Mouse (Mus musculus) embryonic facial prominence, embryonic 13.5 days (tissue): Measurements from ENCODE around the gene Usp47. TPM values are rescaled to one million over a fixed set of nuclear protein-coding genes. Genes with fewer than 3 reads are reported as not detected.
"Not testable (repeated sequence)": the region's sequence is repeated elsewhere in the genome, so short reads cannot be mapped to it uniquely, and the experiment has no call there.

Experiments used
- ATAC-seq: fragments of 200-750 bp; cut with Nextera tagmentation; 2 replicates; pipeline ENCODE4 v1.8.0; 2017; ENCODE audit warnings: low read depth; ENCODE audit not compliant: insufficient number of reproducible peaks, insufficient read depth, low FRiP score, low TSS enrichment
- H3K27ac ChIP-seq: fragments of 300-500 bp; sonication (generic); 2 replicates; pipeline ENCODE4 v1.5.1; 2015; ENCODE audit warnings: moderate library complexity, mild to moderate bottlenecking, inconsistent platforms
- H3K27me3 ChIP-seq: fragments of 300-500 bp; sonication (generic); 2 replicates; pipeline ENCODE4 v1.6.1; 2015; ENCODE audit warnings: mild to moderate bottlenecking, inconsistent platforms
- H3K36me3 ChIP-seq: fragments of 300-500 bp; sonication (generic); 2 replicates; pipeline ENCODE4 v1.6.1; 2015; ENCODE audit warnings: mild to moderate bottlenecking, inconsistent platforms
- H3K4me1 ChIP-seq: fragments of 300-500 bp; sonication (generic); 2 replicates; pipeline ENCODE4 v1.6.1; 2015; ENCODE audit warnings: inconsistent platforms
- H3K4me2 ChIP-seq: fragments of 300-500 bp; sonication (generic); 2 replicates; pipeline ENCODE4 v1.6.1; 2015; ENCODE audit warnings: moderate library complexity, mild to moderate bottlenecking, inconsistent platforms
- H3K4me3 ChIP-seq: fragments of 300-500 bp; sonication (generic); 2 replicates; pipeline ENCODE4 v1.5.1; 2015; ENCODE audit warnings: mild to moderate bottlenecking, inconsistent platforms
- H3K9ac ChIP-seq: fragments of 300-500 bp; sonication (generic); 2 replicates; pipeline ENCODE4 v1.6.1; 2015; ENCODE audit warnings: mild to moderate bottlenecking, inconsistent platforms
- H3K9me3 ChIP-seq: fragments of 300-500 bp; sonication (generic); 2 replicates; pipeline ENCODE4 v1.6.1; 2016; ENCODE audit warnings: inconsistent platforms
- WGBS: fragments of 180-500 bp; shearing (Covaris S2); methylation state at CpG from one replicate; pipeline ENCODE4 v1.1.7; 2015; ENCODE audit warnings: mixed read lengths; 5-methylcytosine and 5-hydroxymethylcytosine counted together
- polyA plus RNA-seq: library from polyadenylated mRNA; unstranded; fragments of >200 nt; fragmentation: Nextera tagmentation; extraction: Ambion mirVana; gene quantifications from 2 replicates; pipeline ENCODE4 v1.2.1, GENCODE M21; 2015

The Usp47 gene
- polyA plus RNA-seq, 1 experiment from 2014 or later: 69.5 TPM

DNA sequence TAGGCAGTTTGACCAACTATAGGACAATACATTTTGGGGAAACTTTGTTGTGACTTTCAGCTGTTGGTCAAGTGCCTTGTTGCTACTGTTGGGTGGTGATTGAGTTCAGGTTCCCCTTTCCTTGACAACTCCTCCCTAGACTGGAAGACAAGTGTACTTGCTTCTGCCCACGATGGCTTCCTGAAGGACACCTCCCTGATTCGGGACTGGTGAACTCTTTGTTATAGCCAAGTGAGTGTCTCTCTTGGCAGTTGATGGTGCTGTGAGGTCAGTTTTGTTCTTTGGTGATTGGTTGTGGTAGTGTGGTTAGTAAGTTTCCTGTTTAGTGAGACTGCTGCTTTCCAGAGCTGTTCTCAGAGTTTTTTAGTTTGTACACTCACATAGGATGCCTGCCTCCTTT is 19.5 kb downstream of the Usp47 start:
- 83% methylated on average over 2 of the region's 2 CpGs for WGBS
- ATAC-seq: no peak
- peaks cover 6% of the 10 kb centered on the region; the same call in 1 of the 2 replicates for H3K4me1 ChIP-seq
- H3K9ac ChIP-seq: no peak overlapping the region
- no peak overlapping the region for H3K27ac ChIP-seq
- no peak overlapping the region for H3K4me3 ChIP-seq
- no peaks in the 10 kb centered on the region for H3K27me3 ChIP-seq
- no peak overlapping the region for H3K4me2 ChIP-seq
- H3K36me3 ChIP-seq: no peaks in the 10 kb centered on the region
- no peaks in the 10 kb centered on the region for H3K9me3 ChIP-seq

- ATAC-seq: no peak
- Histone ChIP-seq H3K9me3 (no peaks in the 10 kb centered on the region), H3K4me3 (no peak overlapping the region), H3K27ac (no peak overlapping the region), H3K4me1 (peaks cover 6% of the 10 kb centered on the region; the same call in 1 of the 2 replicates), H3K9ac (no peak overlapping the region), H3K4me2 (no peak overlapping the region), H3K27me3 (no peaks in the 10 kb centered on the region), H3K36me3 (no peaks in the 10 kb centered on the region; the same call in 1 of the 2 replicates)
- WGBS: 91% methylated on average over 1 of the region's 1 CpGs
Measured at GRCm38 (mm10) chr7:112045249-112045648, 21.9 kb downstream of the Usp47 start.

- Histone ChIP-seq H3K9me3 (no peaks in the 10 kb centered on the region), H3K27ac (no peak overlapping the region), H3K9ac (no peak overlapping the region), H3K4me2 (no peak overlapping the region), H3K4me1 (peaks cover 6% of the 10 kb centered on the region; the same call in 1 of the 2 replicates), H3K4me3 (no peak overlapping the region), H3K27me3 (no peaks in the 10 kb centered on the region), H3K36me3 (no peaks in the 10 kb centered on the region; the same call in 1 of the 2 replicates)
- 64% methylated on average over 3 of the region's 3 CpGs for WGBS
- no peak for ATAC-seq
Measured at GRCm38 (mm10) chr7:112045794-112046388, 22.6 kb downstream of the Usp47 start.

DNA sequence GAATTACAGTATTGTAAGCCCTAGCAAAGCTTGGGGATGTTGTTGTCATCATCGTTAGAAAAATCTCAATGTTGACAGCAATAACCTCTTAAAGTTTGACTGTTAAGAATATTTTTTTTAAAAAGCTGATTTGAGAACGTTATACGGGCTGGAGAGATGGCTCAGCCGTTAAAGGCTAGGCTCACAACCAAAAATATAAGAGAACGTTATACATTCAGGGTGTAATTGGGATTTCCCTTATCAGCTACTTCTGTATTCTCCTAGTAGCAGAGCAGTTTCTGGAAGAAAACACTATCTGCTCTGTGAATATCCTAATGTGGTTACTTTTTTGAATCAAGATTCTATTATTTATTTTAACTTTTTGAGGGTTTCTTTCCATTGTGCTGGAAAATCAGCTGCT is 25.3 kb downstream of the Usp47 start:
- Histone ChIP-seq H3K36me3 (peaks cover under 1% of the 10 kb centered on the region), H3K4me3 (no peak overlapping the region), H3K4me1 (peaks cover 6% of the 10 kb centered on the region; the same call in 1 of the 2 replicates), H3K27ac (no peak overlapping the region), H3K27me3 (no peaks in the 10 kb centered on the region), H3K9ac (no peak overlapping the region), H3K4me2 (no peak overlapping the region), H3K9me3 (no peaks in the 10 kb centered on the region)
- WGBS: 94% methylated on average over 5 of the region's 5 CpGs
- no peak for ATAC-seq

- no peak for ATAC-seq
- 87% methylated on average over 3 of the region's 3 CpGs for WGBS
Measured at GRCm38 (mm10) chr7:112053667-112054066, 30.4 kb downstream of the Usp47 start.

DNA sequence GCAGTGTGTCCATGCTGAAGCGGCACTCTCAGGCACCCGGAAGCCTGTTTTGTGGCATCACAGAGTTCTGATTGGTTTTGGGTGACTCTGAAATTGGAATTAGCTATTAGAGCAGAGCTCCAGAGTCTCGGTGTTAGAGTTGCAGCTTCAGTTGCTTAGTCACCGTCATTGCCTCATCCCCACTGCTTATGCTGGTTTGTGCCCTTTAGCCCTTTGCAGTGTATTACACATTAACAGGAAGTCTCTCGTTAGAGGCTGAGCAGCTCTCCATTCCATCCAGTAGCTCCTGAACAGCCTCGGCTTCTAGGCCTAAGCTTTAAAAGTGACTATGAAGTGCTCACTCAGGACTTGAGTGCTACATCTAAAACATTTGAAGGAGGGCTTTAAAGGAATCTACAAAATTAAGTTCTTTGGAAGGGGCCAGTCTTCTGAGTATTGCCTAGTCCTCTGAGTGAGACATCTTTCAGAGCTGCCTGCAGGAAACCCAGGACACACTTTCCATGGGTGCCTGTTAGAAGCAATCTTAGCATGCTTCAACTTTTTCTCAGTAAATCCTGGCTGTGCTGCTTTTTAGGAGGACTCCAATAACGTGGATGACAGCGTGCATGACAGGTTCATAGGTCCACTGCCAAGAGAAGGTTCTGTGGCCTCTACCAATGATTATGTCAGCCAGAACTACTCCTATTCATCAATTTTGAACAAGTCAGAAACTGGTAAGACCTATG is 32.8 kb downstream of the Usp47 start:
- Histone ChIP-seq H3K27ac (no peak overlapping the region), H3K4me3 (no peak overlapping the region), H3K9ac (no peak overlapping the region), H3K36me3 (peaks cover 36% of the 10 kb centered on the region), H3K4me1 (no peaks in the 10 kb centered on the region), H3K9me3 (no peaks in the 10 kb centered on the region), H3K27me3 (no peaks in the 10 kb centered on the region), H3K4me2 (no peak overlapping the region)
- ATAC-seq: no peak
- WGBS: 72% methylated on average over 8 of the region's 8 CpGs

More at GRCm38 (mm10) chr7:112053667-112054066, 30.4 kb downstream of the Usp47 start:
- H3K27ac ChIP-seq: no peak overlapping the region
- no peaks in the 10 kb centered on the region for H3K9me3 ChIP-seq
- H3K36me3 ChIP-seq: peaks cover 27% of the 10 kb centered on the region
- H3K4me2 ChIP-seq: no peak overlapping the region
- no peaks in the 10 kb centered on the region for H3K4me1 ChIP-seq
- no peak overlapping the region for H3K4me3 ChIP-seq
- H3K27me3 ChIP-seq: no peaks in the 10 kb centered on the region
- H3K9ac ChIP-seq: no peak overlapping the region

DNA sequence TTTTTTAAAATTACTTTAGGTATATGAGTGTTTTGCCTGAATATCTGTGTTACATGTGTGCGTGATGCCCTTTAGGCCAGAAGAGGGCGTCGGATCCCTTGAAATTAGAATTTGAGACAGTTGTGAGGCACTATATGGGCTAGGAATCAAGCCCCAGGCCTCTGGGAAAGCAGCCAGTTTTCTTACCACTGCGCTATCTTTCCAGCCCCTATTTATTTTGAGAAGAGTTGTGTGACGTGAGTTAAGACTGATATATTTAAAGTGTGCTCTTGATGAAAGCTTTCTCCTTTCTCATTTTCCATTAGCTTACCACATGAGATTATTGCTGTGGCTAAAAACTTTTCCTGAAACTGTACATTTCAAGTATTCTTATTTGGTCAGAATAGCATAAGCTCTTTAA is 51.6 kb downstream of the Usp47 start:
- no peaks in the 10 kb centered on the region for H3K9me3 ChIP-seq
- H3K36me3 ChIP-seq: peaks cover 42% of the 10 kb centered on the region
- WGBS: 84% methylated on average over 5 of the region's 5 CpGs
- H3K4me2 ChIP-seq: no peak overlapping the region
- no peaks in the 10 kb centered on the region for H3K4me1 ChIP-seq
- H3K27ac ChIP-seq: no peak overlapping the region
- no peaks in the 10 kb centered on the region for H3K27me3 ChIP-seq
- H3K9ac ChIP-seq: no peak overlapping the region
- ATAC-seq: no peak
- H3K4me3 ChIP-seq: no peak overlapping the region

DNA sequence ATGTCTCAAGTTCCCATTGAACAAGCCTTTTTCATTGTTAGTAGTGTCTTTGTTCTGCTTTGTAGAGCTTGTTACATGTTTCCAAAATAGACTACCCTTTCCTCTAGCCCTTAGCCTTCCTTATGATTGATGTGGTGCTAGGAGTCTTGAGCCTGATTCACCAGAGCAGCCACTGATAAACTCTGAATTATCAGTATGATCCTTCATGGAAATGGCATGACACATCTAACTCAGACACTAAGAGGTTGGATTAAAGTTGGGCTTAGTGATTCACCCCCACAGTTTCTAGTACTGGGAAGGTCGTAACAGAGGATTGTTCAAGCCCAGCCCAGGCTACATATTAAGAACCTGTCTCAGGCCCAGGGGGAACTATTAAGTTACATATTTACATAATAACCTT is 59.3 kb downstream of the Usp47 start:
- no peak overlapping the region for H3K4me2 ChIP-seq
- no peak overlapping the region for H3K9ac ChIP-seq
- no peaks in the 10 kb centered on the region for H3K4me1 ChIP-seq
- no peak for ATAC-seq
- no peak overlapping the region for H3K27ac ChIP-seq
- WGBS: 87% methylated on average over 1 of the region's 1 CpGs
- H3K36me3 ChIP-seq: peaks cover 52% of the 10 kb centered on the region
- H3K27me3 ChIP-seq: no peaks in the 10 kb centered on the region
- H3K4me3 ChIP-seq: no peak overlapping the region
- H3K9me3 ChIP-seq: no peaks in the 10 kb centered on the region

DNA sequence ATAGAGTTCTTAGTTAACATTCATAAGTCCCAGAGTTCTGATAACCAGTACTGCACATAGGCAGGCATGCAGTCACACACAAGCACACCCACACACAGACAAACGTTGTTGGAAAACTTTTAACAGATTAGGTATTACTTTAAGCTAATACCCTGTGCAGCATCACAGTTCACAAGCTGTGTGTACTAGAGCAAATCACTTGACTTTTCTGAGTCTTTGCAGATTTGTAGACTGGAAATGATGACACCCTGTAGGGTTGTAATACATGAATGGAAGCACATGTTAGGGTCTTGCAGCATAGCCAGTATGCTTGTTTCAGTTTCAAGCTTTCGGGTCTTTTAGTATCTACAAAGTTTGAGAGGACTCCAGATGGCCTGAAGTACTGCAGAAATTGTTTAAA is 60.9 kb downstream of the Usp47 start:
- Histone ChIP-seq H3K4me3 (no peak overlapping the region), H3K36me3 (peaks cover 54% of the 10 kb centered on the region), H3K9ac (no peak overlapping the region), H3K4me2 (no peak overlapping the region), H3K4me1 (no peaks in the 10 kb centered on the region), H3K9me3 (no peaks in the 10 kb centered on the region), H3K27ac (no peak overlapping the region), H3K27me3 (no peaks in the 10 kb centered on the region)
- WGBS: 86% methylated on average over 2 of the region's 2 CpGs
- ATAC-seq: no peak

DNA sequence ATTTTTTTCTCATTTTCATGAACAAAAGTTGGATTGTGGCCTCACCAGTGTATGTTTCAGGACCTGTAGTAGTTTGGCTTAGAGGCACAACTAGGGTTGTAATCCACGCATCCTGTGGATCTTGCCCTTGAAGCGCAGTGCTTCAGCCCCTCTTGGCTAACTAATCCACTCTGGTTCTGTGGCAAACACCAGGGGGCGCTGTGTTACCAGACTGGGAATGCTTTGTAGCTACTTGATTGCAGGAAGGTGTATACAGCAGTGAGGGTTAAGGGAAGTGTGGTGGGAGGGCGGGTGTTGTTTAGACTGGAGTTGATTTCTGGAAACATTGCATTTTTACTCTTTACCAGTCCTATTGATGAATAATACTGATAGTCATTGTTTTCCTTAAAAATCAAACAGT is 61.8 kb downstream of the Usp47 start:
- no peaks in the 10 kb centered on the region for H3K9me3 ChIP-seq
- no peak overlapping the region for H3K9ac ChIP-seq
- no peak overlapping the region for H3K27ac ChIP-seq
- H3K27me3 ChIP-seq: no peaks in the 10 kb centered on the region
- no peaks in the 10 kb centered on the region for H3K4me1 ChIP-seq
- no peak overlapping the region for H3K4me2 ChIP-seq
- WGBS: 32% methylated on average over 4 of the region's 4 CpGs
- no peak overlapping the region for H3K4me3 ChIP-seq
- H3K36me3 ChIP-seq: peaks cover 59% of the 10 kb centered on the region
- no peak for ATAC-seq

- H3K4me3 ChIP-seq: no peak overlapping the region
- no peak for ATAC-seq
- H3K9ac ChIP-seq: no peak overlapping the region
- 95% methylated on average over 2 of the region's 2 CpGs for WGBS
- peaks cover 65% of the 10 kb centered on the region for H3K36me3 ChIP-seq
- H3K4me1 ChIP-seq: no peaks in the 10 kb centered on the region
- H3K4me2 ChIP-seq: no peak overlapping the region
- no peak overlapping the region for H3K27ac ChIP-seq
- no peaks in the 10 kb centered on the region for H3K9me3 ChIP-seq
- no peaks in the 10 kb centered on the region for H3K27me3 ChIP-seq
Measured at GRCm38 (mm10) chr7:112086186-112086585, 62.9 kb downstream of the Usp47 start.

- H3K4me1 ChIP-seq, ATAC-seq, H3K27ac ChIP-seq, H3K27me3 ChIP-seq, H3K9ac ChIP-seq, H3K4me3 ChIP-seq, H3K9me3 ChIP-seq, H3K4me2 ChIP-seq: not testable (repeated sequence)
- H3K36me3 ChIP-seq: peaks cover 88% of the 10 kb centered on the region
- 88% methylated on average over 4 of the region's 4 CpGs for WGBS
Measured at GRCm38 (mm10) chr7:112094923-112095322, 71.6 kb downstream of the Usp47 start.
